Mouse (Mus musculus): ENCODE data around the gene Olfr967. TPM values are rescaled to one million over a fixed set of nuclear protein-coding genes. Genes with fewer than 3 reads are reported as not detected.
"Not testable (repeated sequence)": the region's sequence is repeated elsewhere in the genome, so short reads cannot be mapped to it uniquely, and the experiment has no call there.

Olfr967 gene
- not detected in 2 replicates for polyA plus RNA-seq (2016; fragmentation: Nextera tagmentation; extraction: Ambion mirVana)

DNA sequence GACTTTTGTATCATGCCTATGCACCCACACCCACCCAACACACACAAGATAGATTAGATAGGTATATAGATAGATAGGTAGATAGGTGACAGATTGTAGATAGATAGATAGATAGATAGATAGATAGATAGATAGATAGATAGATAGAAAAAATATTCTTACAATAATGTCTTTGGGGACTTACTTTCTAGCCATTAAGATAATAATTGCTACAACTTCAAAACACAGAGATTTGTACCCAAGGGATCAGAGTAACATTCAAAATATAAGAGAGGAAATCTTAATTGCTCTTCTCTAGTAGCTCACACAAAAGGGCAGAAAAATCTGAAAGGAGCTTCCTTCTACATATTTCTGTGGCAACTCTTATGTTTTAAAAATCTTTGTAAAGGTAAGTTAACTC lies at the start of gene Olfr967:
TSS of gene Olfr967 (plus strand) at position 301 of the 400 bp plus-strand sequence.
- no peak within 1 kb of the TSS for H3K9ac ChIP-seq (replicated peaks)
- no peaks in the 10 kb centered on the region for H3K9me3 ChIP-seq
- no peak within 1 kb of the TSS for H3K27ac ChIP-seq
- no peak within 1 kb of the TSS for H3K4me2 ChIP-seq
- no peak for ATAC-seq (ENCODE audit: insufficient number of reproducible peaks, insufficient read depth, low FRiP score, low TSS enrichment, low read depth)
- H3K36me3 ChIP-seq, result no peaks in the 10 kb centered on the region
- H3K4me3 ChIP-seq (replicated peaks), result no peak within 1 kb of the TSS
- no peaks in the 10 kb centered on the region for H3K4me1 ChIP-seq (replicated peaks)
- H3K27me3 ChIP-seq, result no peaks in the 10 kb centered on the region

DNA sequence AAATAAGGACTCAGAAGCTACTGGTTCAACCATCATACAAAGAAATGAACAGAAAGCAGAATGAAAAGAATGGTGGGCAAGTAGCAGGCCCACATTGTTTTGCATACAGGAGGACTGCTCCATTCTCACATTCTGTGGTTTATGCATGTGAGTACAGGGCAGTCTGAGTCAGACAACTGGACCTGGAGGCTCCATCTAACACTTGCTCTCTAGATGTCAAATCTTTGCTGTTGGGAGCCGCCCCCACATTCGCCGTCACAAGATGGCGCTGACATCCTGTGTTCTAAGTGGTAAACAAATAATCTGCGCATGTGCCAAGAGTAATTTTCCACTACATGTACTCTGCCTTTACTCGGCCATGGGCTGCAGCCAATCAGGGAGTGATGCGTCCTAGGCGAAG lies 44.9 kb upstream of the Olfr967 start:
- H3K9me3 ChIP-seq; H3K4me3 ChIP-seq (replicated peaks); ATAC-seq (ENCODE audit: insufficient number of reproducible peaks, insufficient read depth, low FRiP score, low TSS enrichment, low read depth); H3K4me1 ChIP-seq (replicated peaks); H3K27me3 ChIP-seq; H3K27ac ChIP-seq; H3K4me2 ChIP-seq; H3K9ac ChIP-seq (replicated peaks); H3K36me3 ChIP-seq: not testable (repeated sequence)
- WGBS, result 83% methylated on average over 8 of the region's 8 CpGs

DNA sequence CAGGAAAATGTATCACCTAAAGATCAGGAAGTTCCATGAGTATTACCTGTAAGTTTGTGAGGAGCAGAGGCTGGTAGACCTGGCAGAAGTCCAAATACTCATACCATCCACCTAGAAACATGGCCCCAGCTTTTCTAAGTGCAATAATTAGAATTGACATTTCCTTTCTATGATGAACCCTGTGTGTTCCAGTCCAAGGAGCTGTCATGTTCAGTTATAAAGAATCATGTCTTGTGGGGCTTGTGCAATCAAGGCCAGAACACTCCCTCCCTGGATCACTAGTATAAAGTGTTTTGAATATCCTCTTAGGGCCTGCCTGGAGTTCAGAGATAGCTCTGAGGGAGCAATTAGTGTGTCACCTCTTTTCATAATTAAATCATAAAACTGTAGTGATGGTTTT lies 39.0 kb upstream of the Olfr967 start, which contains the start of gene Olfr149:
TSS of gene Olfr149 (minus strand) at position 101 of the 400 bp plus-strand sequence.
- Histone ChIP-seq H3K36me3 (no peaks in the 10 kb centered on the region), H3K27ac (no peak within 1 kb of the TSS), H3K9me3 (no peaks in the 10 kb centered on the region), H3K4me1 (replicated peaks) (no peaks in the 10 kb centered on the region), H3K4me3 (replicated peaks) (no peak within 1 kb of the TSS), H3K27me3 (no peaks in the 10 kb centered on the region), H3K4me2 (no peak within 1 kb of the TSS), H3K9ac (replicated peaks) (no peak within 1 kb of the TSS)
- no peak for ATAC-seq (ENCODE audit: insufficient number of reproducible peaks, insufficient read depth, low FRiP score, low TSS enrichment, low read depth)

DNA sequence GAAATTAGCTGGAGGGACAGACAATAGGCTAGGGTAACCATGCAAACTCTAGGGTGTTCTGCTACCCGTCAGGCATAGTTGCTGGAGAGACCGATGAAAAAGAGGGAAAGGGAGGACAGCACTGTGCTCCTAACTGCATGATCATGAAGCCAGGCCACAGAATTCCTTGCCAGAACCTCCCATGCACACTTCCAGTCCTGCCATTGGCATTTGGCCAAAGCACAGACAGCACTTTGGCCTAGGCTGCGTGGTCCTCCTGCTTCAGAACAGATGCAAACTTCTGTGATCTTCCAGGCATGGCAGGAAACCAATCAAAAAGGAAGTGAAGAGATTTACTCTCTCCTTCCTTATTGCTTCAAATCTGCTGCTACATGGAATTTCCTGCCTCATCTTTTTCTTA lies 37.1 kb upstream of the Olfr967 start:
- no peak for ATAC-seq (ENCODE audit: insufficient number of reproducible peaks, insufficient read depth, low FRiP score, low TSS enrichment, low read depth)
- Histone ChIP-seq H3K9me3 (no peaks in the 10 kb centered on the region), H3K4me3 (replicated peaks) (no peak overlapping the region), H3K4me2 (no peak overlapping the region), H3K27ac (no peak overlapping the region), H3K27me3 (no peaks in the 10 kb centered on the region), H3K36me3 (no peaks in the 10 kb centered on the region), H3K9ac (replicated peaks) (no peak overlapping the region), H3K4me1 (replicated peaks) (no peaks in the 10 kb centered on the region)
- 66% methylated on average over 3 of the region's 3 CpGs for WGBS

DNA sequence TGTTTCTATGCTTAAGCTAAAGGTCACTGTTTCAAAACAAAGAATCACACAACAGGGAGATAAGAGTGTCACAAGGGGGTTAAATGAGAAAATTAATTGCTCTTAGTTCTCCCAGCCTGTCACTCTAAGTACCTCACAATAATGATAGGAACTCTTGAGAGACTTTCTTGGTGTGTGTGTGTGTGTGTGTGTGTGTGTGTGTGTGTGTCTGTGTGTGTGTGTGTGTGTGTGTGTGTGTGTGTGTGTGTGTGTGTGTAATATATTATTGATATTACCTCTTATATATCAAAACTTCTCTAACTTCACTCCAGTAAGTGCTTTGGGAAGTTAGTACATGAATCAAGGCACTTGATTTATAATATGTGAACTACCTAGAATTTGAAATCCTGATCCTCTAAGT lies 35.0 kb upstream of the Olfr967 start, which contains the start of gene Olfr965:
TSS of gene Olfr965 (plus strand) at position 301 of the 400 bp plus-strand sequence.
- H3K4me3 ChIP-seq (replicated peaks), result no peak within 1 kb of the TSS
- H3K9me3 ChIP-seq, result no peaks in the 10 kb centered on the region
- ATAC-seq (ENCODE audit: insufficient number of reproducible peaks, insufficient read depth, low FRiP score, low TSS enrichment, low read depth), result no peak
- no peaks in the 10 kb centered on the region for H3K36me3 ChIP-seq
- H3K9ac ChIP-seq (replicated peaks), result no peak within 1 kb of the TSS
- H3K27me3 ChIP-seq, result no peaks in the 10 kb centered on the region
- H3K4me2 ChIP-seq, result no peak within 1 kb of the TSS
- no peak within 1 kb of the TSS for H3K27ac ChIP-seq
- no peaks in the 10 kb centered on the region for H3K4me1 ChIP-seq (replicated peaks)

DNA sequence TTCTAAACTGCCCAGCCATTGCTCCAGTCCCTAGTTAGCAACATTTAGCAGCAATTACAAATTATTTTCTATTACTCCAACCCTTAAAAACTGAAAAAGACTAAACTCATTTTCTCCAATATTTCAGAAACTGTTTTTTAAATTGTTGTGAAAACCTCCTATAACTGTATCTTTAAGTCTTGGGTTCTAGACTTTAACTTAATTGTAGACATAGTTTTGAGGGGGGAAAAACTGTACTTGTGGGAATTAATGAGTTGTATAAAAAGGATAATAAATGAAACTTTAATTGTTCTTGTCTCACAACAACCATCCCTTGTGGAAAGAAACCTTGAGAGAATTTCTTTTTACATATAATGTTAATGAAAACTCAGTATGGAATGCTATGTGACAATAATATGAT lies 15.4 kb upstream of the Olfr967 start, which contains the start of gene Olfr150:
TSS of gene Olfr150 (plus strand) at position 301 of the 400 bp plus-strand sequence.
- H3K4me2 ChIP-seq, result no peak within 1 kb of the TSS
- no peaks in the 10 kb centered on the region for H3K4me1 ChIP-seq (replicated peaks)
- no peaks in the 10 kb centered on the region for H3K36me3 ChIP-seq
- H3K9ac ChIP-seq (replicated peaks), result no peak within 1 kb of the TSS
- no peak for ATAC-seq (ENCODE audit: insufficient number of reproducible peaks, insufficient read depth, low FRiP score, low TSS enrichment, low read depth)
- H3K9me3 ChIP-seq, result no peaks in the 10 kb centered on the region
- H3K27me3 ChIP-seq, result no peaks in the 10 kb centered on the region
- H3K27ac ChIP-seq, result no peak within 1 kb of the TSS
- H3K4me3 ChIP-seq (replicated peaks), result no peak within 1 kb of the TSS

DNA sequence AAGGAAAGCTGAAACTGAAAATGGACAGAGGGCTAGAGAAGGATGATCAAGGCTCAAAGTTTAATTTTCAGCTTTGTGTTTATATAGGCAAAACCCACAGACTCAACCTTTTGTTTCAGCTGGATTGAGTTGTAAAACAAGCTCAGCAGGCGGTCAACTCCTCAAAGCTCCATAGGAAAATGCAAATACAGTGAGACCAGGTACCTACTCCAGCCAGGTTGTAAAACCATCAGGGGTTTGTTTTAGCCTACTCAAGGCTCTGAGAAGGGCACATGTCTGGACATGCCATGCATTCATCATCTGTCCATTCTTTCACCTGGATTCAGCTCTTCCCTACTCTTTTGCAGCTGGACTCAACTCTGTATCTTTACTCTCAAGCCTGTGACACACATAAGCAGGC lies 5.3 kb upstream of the Olfr967 start:
- H3K27ac ChIP-seq, result no peak overlapping the region
- H3K9me3 ChIP-seq, result no peaks in the 10 kb centered on the region
- no peaks in the 10 kb centered on the region for H3K4me1 ChIP-seq (replicated peaks)
- no peaks in the 10 kb centered on the region for H3K36me3 ChIP-seq
- no peak overlapping the region for H3K4me3 ChIP-seq (replicated peaks)
- no peak overlapping the region for H3K9ac ChIP-seq (replicated peaks)
- no peak for ATAC-seq (ENCODE audit: insufficient number of reproducible peaks, insufficient read depth, low FRiP score, low TSS enrichment, low read depth)
- H3K4me2 ChIP-seq, result no peak overlapping the region
- no peaks in the 10 kb centered on the region for H3K27me3 ChIP-seq
- 96% methylated on average over 1 of the region's 1 CpGs for WGBS

DNA sequence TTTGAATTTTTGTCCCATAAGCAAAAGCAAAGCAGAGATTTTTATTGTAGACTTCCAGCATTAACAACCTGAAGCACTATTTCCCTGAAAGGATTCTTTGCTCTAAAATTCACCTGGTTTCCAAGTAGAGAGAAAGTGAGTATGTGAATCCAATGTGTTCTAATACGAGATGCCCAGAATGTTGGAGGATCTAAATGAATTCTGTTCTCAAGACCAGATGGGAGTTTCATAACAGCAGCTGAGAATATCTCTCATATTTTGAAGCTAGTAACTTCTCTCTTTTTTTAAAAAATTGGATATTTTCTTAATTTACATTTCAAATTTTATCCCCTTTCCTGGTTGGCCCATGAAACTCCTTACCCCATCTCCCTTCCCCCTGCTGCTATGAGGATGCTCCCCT lies 379 bp downstream of the Olfr967 start:
- Histone ChIP-seq H3K4me1 (replicated peaks) (no peaks in the 10 kb centered on the region), H3K27ac (no peak overlapping the region), H3K9me3 (no peaks in the 10 kb centered on the region), H3K4me3 (replicated peaks) (no peak overlapping the region), H3K36me3 (no peaks in the 10 kb centered on the region), H3K4me2 (no peak overlapping the region), H3K27me3 (no peaks in the 10 kb centered on the region), H3K9ac (replicated peaks) (no peak overlapping the region)
- 84% methylated on average over 1 of the region's 1 CpGs for WGBS
- ATAC-seq (ENCODE audit: insufficient number of reproducible peaks, insufficient read depth, low FRiP score, low TSS enrichment, low read depth), result no peak

DNA sequence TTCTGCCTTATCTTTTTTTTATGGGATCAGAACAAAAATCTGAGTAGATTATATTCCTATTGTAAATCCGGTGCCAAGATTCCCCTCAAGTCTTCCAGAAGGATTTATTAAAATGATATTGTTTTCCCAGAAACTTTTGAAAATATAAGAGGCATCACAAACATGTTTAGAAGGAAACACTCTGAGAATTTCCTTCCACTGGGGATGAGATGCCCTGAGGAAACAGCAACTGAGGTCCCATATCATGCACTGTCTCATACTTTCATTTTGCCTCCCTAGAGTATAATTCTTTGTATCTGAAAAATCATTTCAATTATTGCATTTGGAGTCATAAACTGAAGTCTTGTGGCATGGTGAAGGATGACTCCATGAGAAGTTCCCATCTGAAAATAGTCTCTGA lies 37.1 kb downstream of the Olfr967 start, which contains the start of gene Olfr968:
TSS of gene Olfr968 (minus strand) at position 101 of the 400 bp plus-strand sequence.
- H3K4me1 ChIP-seq (replicated peaks), result no peaks in the 10 kb centered on the region
- 78% methylated on average over 1 of the region's 1 CpGs for WGBS
- H3K27ac ChIP-seq, result no peak within 1 kb of the TSS
- H3K4me3 ChIP-seq (replicated peaks), result no peak within 1 kb of the TSS
- H3K36me3 ChIP-seq, result no peaks in the 10 kb centered on the region
- no peaks in the 10 kb centered on the region for H3K9me3 ChIP-seq
- H3K27me3 ChIP-seq, result no peaks in the 10 kb centered on the region
- H3K9ac ChIP-seq (replicated peaks), result no peak within 1 kb of the TSS
- ATAC-seq (ENCODE audit: insufficient number of reproducible peaks, insufficient read depth, low FRiP score, low TSS enrichment, low read depth), result no peak
- no peak within 1 kb of the TSS for H3K4me2 ChIP-seq

DNA sequence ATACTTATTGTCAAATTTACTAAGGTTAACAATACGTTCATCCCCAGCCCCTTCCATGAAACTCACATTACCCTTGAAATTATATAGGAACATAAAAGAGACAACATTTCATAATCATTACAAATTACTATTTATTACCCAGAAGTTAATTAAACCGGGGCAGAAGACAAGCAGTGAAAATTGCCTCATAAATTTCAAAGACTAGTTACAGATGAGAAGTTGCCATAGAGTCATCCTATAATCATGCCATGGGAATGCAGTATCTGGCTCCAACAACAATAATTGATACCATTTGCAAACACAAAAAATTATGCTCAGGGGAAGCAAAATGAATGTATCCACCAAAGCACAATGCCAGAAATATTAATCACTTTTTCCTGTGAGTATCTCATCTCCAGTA lies 44.5 kb downstream of the Olfr967 start, which contains the start of gene Olfr969:
TSS of gene Olfr969 (plus strand) at position 388 of the 400 bp plus-strand sequence.
- Histone ChIP-seq H3K9me3 (no peaks in the 10 kb centered on the region), H3K36me3 (no peaks in the 10 kb centered on the region), H3K27me3 (no peaks in the 10 kb centered on the region), H3K4me3 (replicated peaks) (no peak within 1 kb of the TSS), H3K4me2 (no peak within 1 kb of the TSS), H3K4me1 (replicated peaks) (no peaks in the 10 kb centered on the region), H3K27ac (no peak within 1 kb of the TSS), H3K9ac (replicated peaks) (no peak within 1 kb of the TSS)
- 57% methylated on average over 2 of the region's 2 CpGs for WGBS
- no peak for ATAC-seq (ENCODE audit: insufficient number of reproducible peaks, insufficient read depth, low FRiP score, low TSS enrichment, low read depth)
